Mouse (Mus musculus): ENCODE measurements around the gene Metrn. TPM values are rescaled to one million over a fixed set of nuclear protein-coding genes. Genes with fewer than 3 reads are reported as not detected.

The Metrn gene
- total and polyA plus RNA-seq, 2 experiments from 2014 or later: 50.0 to 236 TPM

- H3K4me1 ChIP-seq (ENCODE audit: insufficient read depth, low read length): peaks cover 15% of the 10 kb centered on the region
- ATAC-seq (ENCODE audit: low FRiP score) (no peak), DNase-seq (ENCODE audit: low spot score) (no peak)
- H3K36me3 ChIP-seq (ENCODE audit: insufficient read depth, low read length): peaks cover 37% of the 10 kb centered on the region
- H3K9ac ChIP-seq (replicated peaks; ENCODE audit: low read length, poor library complexity, severe bottlenecking): no peak within 1 kb of the TSS
- no peak for TF ChIP-seq CTCF (IDR thresholded peaks at IDR 0.05)
- H3K4me3 ChIP-seq (ENCODE audit: low read depth, low read length): no peak within 1 kb of the TSS
- H3K9me3 ChIP-seq (ENCODE audit: low read length): no peaks in the 10 kb centered on the region
- 94% methylated on average over 22 of the region's 22 CpGs for whole genome bisulfite sequencing
- no peaks in the 10 kb centered on the region for H3K27me3 ChIP-seq (ENCODE audit: insufficient read depth, low read length)
- no peak within 1 kb of the TSS for H3K27ac ChIP-seq (ENCODE audit: low read depth, low read length)
- H3K4me2 ChIP-seq (ENCODE audit: low read depth, low read length, poor library complexity, severe bottlenecking): no peak within 1 kb of the TSS
These were observed 44.4 kb upstream of the Metrn start, which contains the start of gene Gm20683 for GRCm38 (mm10) chr17:25841117-25841880. TSS of gene Gm20683 (minus strand) at chr17:25841763.

DNA sequence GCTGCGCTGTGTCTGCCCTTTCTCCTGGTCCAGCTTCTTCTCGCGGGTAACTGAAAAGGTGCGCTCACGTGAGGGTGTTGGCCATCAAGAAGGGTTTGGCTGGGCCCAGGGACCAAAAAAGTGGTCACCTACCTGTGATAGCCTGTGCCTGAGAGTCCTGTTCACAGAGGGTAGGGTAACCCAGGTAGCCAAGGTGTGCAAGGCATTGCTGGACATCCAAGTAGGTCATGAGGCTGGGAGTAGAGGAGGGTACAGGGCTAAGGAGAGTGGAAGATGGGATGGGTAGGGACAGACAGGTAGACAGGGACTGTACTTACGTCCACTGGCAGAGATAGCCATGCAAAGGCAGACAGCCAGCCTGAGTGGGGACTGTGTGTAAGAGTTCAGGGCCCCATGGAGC lies 43.6 kb upstream of the Metrn start:
- ATAC-seq (ENCODE audit: low FRiP score) (no peak), DNase-seq (ENCODE audit: low spot score) (no peak)
- WGBS: over 99% methylated on average over 6 of the region's 6 CpGs
- Histone ChIP-seq H3K9ac (replicated peaks; ENCODE audit: low read length, poor library complexity, severe bottlenecking) (no peak overlapping the region), H3K36me3 (ENCODE audit: insufficient read depth, low read length) (peaks cover 37% of the 10 kb centered on the region), H3K4me3 (ENCODE audit: low read depth, low read length) (no peak overlapping the region), H3K4me1 (ENCODE audit: insufficient read depth, low read length) (peaks cover 22% of the 10 kb centered on the region), H3K27me3 (ENCODE audit: insufficient read depth, low read length) (no peaks in the 10 kb centered on the region), H3K9me3 (ENCODE audit: low read length) (no peaks in the 10 kb centered on the region), H3K27ac (ENCODE audit: low read depth, low read length) (no peak overlapping the region), H3K4me2 (ENCODE audit: low read depth, low read length, poor library complexity, severe bottlenecking) (no peak overlapping the region)
- no peak for TF ChIP-seq CTCF (IDR thresholded peaks at IDR 0.05)

DNA sequence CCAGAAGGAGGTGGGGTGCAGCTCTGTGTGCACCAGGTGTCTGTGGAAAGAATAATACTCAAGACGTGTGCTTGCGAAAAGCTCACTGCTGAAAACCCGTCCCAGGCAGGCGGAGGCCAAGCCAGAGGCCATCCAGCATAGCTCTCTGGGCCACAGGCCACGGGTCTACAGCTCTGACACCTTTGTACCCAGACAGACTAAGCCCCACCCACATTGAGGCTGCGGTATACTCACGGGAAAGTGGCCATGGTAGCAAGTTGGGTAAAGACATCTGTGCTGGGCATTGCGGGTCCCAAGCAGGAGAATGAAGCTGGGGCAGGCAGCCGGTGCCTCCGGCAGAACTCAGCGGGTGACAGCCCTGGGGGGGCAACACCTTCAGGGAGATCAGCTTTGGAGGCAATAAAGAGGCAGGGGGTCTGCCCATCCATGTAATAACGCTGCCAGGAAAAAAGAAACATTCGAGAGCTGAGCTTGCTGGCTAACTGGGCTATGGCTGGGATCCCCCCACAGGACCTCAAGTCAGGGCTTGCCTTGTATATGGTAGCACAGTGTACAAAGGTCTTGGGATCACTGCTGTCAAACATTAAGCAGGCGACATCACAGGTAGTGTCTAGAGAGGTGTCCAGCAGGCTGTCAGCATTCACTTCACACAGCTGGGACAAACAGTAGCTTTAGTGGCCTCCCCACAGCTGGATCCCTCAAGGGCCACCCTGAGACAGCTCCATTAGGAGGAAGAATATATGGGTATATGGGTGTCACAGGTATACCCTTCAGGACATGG lies 42.7 kb upstream of the Metrn start:
- Histone ChIP-seq H3K4me3 (ENCODE audit: low read depth, low read length) (no peak overlapping the region), H3K27me3 (ENCODE audit: insufficient read depth, low read length) (no peaks in the 10 kb centered on the region), H3K4me1 (ENCODE audit: insufficient read depth, low read length) (peaks cover 26% of the 10 kb centered on the region), H3K4me2 (ENCODE audit: low read depth, low read length, poor library complexity, severe bottlenecking) (no peak overlapping the region), H3K9ac (replicated peaks; ENCODE audit: low read length, poor library complexity, severe bottlenecking) (no peak overlapping the region), H3K27ac (ENCODE audit: low read depth, low read length) (no peak overlapping the region), H3K9me3 (ENCODE audit: low read length) (no peaks in the 10 kb centered on the region), H3K36me3 (ENCODE audit: insufficient read depth, low read length) (peaks cover 46% of the 10 kb centered on the region)
- TF ChIP-seq CTCF (IDR thresholded peaks at IDR 0.05): no peak
- whole genome bisulfite sequencing: 87% methylated on average over 14 of the region's 14 CpGs
- ATAC-seq (ENCODE audit: low FRiP score): no peak
- DNase-seq (ENCODE audit: low spot score): no peak

DNA sequence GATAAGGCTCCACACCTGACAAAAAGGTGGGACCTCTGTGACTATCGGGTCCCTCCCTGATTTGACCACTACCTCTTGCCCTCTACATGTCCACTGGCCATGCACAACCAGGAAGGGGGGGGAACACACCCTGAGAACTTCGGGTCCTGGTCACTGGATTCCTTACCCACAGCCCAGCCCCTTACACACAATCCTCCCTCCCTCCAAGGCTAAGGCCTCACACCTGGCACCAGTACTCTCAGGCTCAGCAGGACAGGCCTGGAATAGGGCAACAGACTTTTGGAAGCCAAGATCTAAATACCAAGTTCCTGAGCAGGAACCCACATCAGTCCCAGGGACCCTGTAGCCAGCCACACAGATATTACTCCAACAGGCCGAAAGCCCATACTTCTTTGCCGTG lies 42.0 kb upstream of the Metrn start:
- Histone ChIP-seq H3K9me3 (ENCODE audit: low read length) (no peaks in the 10 kb centered on the region), H3K4me1 (ENCODE audit: insufficient read depth, low read length) (peaks cover 33% of the 10 kb centered on the region), H3K9ac (replicated peaks; ENCODE audit: low read length, poor library complexity, severe bottlenecking) (no peak overlapping the region), H3K4me3 (ENCODE audit: low read depth, low read length) (no peak overlapping the region), H3K36me3 (ENCODE audit: insufficient read depth, low read length) (peaks cover 46% of the 10 kb centered on the region), H3K27me3 (ENCODE audit: insufficient read depth, low read length) (no peaks in the 10 kb centered on the region), H3K4me2 (ENCODE audit: low read depth, low read length, poor library complexity, severe bottlenecking) (no peak overlapping the region), H3K27ac (ENCODE audit: low read depth, low read length) (no peak overlapping the region)
- TF ChIP-seq CTCF (IDR thresholded peaks at IDR 0.05): no peak
- DNase-seq (ENCODE audit: low spot score): no peak
- 95% methylated on average over 4 of the region's 4 CpGs for WGBS
- no peak for ATAC-seq (ENCODE audit: low FRiP score)

- WGBS: 11% methylated on average over 3 of the region's 3 CpGs
These were observed 40.6 kb upstream of the Metrn start for GRCm38 (mm10) chr17:25837533-25837932.

DNA sequence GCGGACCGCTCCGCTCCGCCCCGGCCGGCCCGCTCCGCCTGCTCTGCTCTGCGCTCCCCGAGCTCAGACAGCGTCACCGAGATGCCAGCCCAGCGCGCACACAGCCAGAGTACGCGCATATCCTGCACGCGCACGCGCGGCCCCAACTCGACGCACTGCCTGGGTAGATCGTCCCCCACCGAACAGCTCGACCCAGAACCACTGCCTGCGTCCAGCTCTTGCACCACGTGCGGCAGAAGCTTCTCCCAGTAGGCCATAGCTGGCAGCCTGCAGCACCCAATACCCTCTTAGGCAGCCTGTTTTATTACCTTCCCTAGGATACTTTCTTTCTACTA lies 40.1 kb upstream of the Metrn start, which contains the start of gene Rhbdl1:
Gene Rhbdl1, minus strand, starts transcription at position 220 of the 335 bp plus-strand sequence.
- no peaks in the 10 kb centered on the region for H3K9me3 ChIP-seq (ENCODE audit: low read length)
- peak within 1 kb of the TSS; percentile 82 for H3K27ac ChIP-seq (ENCODE audit: low read depth, low read length)
- DNase-seq (ENCODE audit: low spot score) (peak; percentile 88), ATAC-seq (ENCODE audit: low FRiP score) (peak; percentile 50; the same call in 1 of the 2 replicates)
- peaks cover 44% of the 10 kb centered on the region for H3K36me3 ChIP-seq (ENCODE audit: insufficient read depth, low read length)
- H3K9ac ChIP-seq (replicated peaks; ENCODE audit: low read length, poor library complexity, severe bottlenecking): peak within 1 kb of the TSS; percentile 81
- WGBS: under 1% methylated on average over 26 of the region's 29 CpGs
- H3K4me1 ChIP-seq (ENCODE audit: insufficient read depth, low read length): peaks cover 27% of the 10 kb centered on the region
- peak within 1 kb of the TSS; percentile 75 for H3K4me2 ChIP-seq (ENCODE audit: low read depth, low read length, poor library complexity, severe bottlenecking)
- H3K4me3 ChIP-seq (ENCODE audit: low read depth, low read length): peak within 1 kb of the TSS; percentile 41
- no peak for TF ChIP-seq CTCF (IDR thresholded peaks at IDR 0.05)
- no peaks in the 10 kb centered on the region for H3K27me3 ChIP-seq (ENCODE audit: insufficient read depth, low read length)

More at GRCm38 (mm10) chr17:25837533-25837932, 40.6 kb upstream of the Metrn start:
- Histone ChIP-seq H3K9ac (replicated peaks; ENCODE audit: low read length, poor library complexity, severe bottlenecking) (peak overlapping the region; percentile 81; the same call in 1 of the 2 replicates), H3K4me1 (ENCODE audit: insufficient read depth, low read length) (peaks cover 27% of the 10 kb centered on the region), H3K27me3 (ENCODE audit: insufficient read depth, low read length) (no peaks in the 10 kb centered on the region), H3K4me2 (ENCODE audit: low read depth, low read length, poor library complexity, severe bottlenecking) (peak overlapping the region; percentile 75), H3K9me3 (ENCODE audit: low read length) (no peaks in the 10 kb centered on the region), H3K4me3 (ENCODE audit: low read depth, low read length) (peak overlapping the region; percentile 41; the same call in 1 of the 2 replicates), H3K36me3 (ENCODE audit: insufficient read depth, low read length) (peaks cover 45% of the 10 kb centered on the region), H3K27ac (ENCODE audit: low read depth, low read length) (peak overlapping the region; percentile 82)
- DNase-seq (ENCODE audit: low spot score) (peak; percentile 51), ATAC-seq (ENCODE audit: low FRiP score) (no peak)
- no peak for TF ChIP-seq CTCF (IDR thresholded peaks at IDR 0.05)

Data from midbrain, postnatal 0 days (tissue).